Mouse (Mus musculus) bone marrow, adult 2 months (tissue): ENCODE results near the gene Pomgnt2. TPM values are rescaled to one million over a fixed set of nuclear protein-coding genes. Genes with fewer than 3 reads are reported as not detected.

Experiments
- H3K27ac ChIP-seq: fragments of 200-500 bp; 2 replicates; pipeline ENCODE4 v1.5.1; 2012; ENCODE audit warnings: low read depth, mild to moderate bottlenecking, control low read depth, inconsistent platforms, low read length; ENCODE audit not compliant: control insufficient read depth, poor library complexity, insufficient read depth
- H3K4me1 ChIP-seq: fragments of 200-500 bp; 2 replicates; pipeline ENCODE4 v1.6.1; 2011; ENCODE audit warnings: low read length; ENCODE audit not compliant: control insufficient read depth, insufficient read depth
- H3K4me3 ChIP-seq: fragments of 200-500 bp; replicated peaks from 2 replicates; pipeline ENCODE3; 2011; ENCODE audit warnings: mild to moderate bottlenecking, low read depth, low read length, control low read depth; ENCODE audit not compliant: control insufficient read depth
- CTCF ChIP-seq: fragments of 200-500 bp; IDR thresholded peaks from 2 replicates; pipeline ENCODE4 v1.5.1; 2011; ENCODE audit warnings: low read length, control low read depth; ENCODE audit not compliant: control insufficient read depth, insufficient read depth
- POLR2A ChIP-seq: fragments of 200-500 bp; IDR thresholded peaks from 2 replicates; pipeline ENCODE4 v1.6.1; 2011; ENCODE audit warnings: low read depth, mild to moderate bottlenecking, control low read depth, low read length, borderline replicate concordance; ENCODE audit not compliant: control insufficient read depth
- WGBS: fragments of 180-500 bp; shearing (Covaris S2); methylation state at CpG from one replicate; pipeline ENCODE4 v1.1.7; 2018; 5-methylcytosine and 5-hydroxymethylcytosine counted together
- polyA plus RNA-seq: library from polyadenylated mRNA; stranded (reverse); fragments of >200 nt; gene quantifications from 2 replicates; pipeline ENCODE4 v1.2.4, GENCODE M21; 2011; ENCODE audit warnings: low replicate concordance; ENCODE audit not compliant: missing spikeins, insufficient read depth, insufficient read length

Gene Pomgnt2
- polyA plus RNA-seq, 1 experiment, result 3.0 TPM

DNA sequence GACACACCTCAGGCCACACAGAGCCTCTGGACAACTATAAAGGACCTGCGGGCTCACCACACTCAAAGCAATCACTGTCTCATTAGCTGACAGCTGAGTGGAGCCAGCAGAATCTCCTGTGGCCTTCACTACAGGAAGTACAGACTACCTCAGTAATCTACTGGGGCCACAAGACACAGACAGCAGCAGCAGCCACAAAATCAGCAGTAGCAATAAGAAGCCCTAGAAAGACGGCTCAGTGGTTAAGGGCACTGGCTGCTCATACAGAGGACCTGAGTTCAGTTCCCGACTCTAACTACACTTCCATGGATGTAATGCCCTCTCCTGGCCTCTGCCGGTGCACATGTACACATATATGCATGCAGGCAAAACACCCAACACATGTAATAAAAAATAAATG, 23.4 kb upstream of the Pomgnt2 start:
- no peak overlapping the region for H3K27ac ChIP-seq
- H3K4me3 ChIP-seq, result no peak overlapping the region
- TF ChIP-seq CTCF, result no peak
- TF ChIP-seq POLR2A, result no peak
- no peaks in the 10 kb centered on the region for H3K4me1 ChIP-seq
- WGBS, result 70% methylated on average over 4 of the region's 4 CpGs

DNA sequence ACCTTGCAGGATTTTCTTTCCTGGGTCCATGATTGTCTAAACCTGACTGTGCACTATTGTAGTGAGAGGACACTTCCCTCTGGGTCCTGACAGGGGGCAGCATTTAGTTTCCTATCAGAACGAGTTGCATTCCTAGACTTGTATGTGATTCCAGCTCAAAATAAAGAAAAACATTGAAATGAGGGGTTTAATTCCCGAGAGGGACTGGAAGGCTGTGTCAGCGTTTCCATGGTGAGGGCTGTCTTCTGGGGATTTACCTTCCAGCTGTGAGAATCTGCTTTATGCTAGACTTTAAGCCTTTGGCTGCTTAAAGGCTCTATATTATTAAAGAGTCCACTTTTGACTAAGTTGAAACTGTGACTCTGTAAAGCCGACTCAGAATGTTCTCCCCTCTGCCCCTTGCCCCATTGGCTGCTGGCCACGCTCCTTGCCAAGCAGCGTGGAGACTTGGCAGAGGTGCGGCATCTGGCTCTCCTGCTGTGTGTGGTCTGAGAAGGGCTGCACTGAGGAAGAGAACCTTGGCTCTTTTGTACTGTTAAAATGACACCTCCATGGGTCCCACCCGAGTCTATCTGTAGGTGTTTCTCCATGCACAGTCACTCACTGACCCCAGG, 22.0 kb upstream of the Pomgnt2 start:
- no peak overlapping the region for H3K4me3 ChIP-seq
- WGBS, result 27% methylated on average over 8 of the region's 8 CpGs
- no peak for TF ChIP-seq POLR2A
- no peak for TF ChIP-seq CTCF
- no peaks in the 10 kb centered on the region for H3K4me1 ChIP-seq
- H3K27ac ChIP-seq, result no peak overlapping the region

DNA sequence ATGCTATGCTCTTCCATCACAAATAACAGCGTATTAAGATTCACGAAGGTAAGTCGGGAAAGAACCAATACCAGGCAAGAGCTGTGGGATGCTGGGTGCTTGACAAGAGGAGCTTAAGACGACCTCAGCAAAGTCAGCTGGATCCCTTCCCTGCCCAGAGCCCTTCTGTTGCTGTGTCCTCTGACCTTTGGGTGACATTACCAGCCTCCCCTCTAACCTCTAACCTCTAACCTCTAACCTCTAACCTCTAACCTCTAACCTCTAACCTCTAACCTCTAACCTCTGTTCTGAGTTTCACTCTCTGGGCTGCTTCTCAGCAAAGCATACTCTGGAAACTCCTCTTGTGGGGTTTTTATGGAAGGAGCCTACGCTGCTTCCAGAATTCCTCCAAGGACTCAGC, 21.2 kb upstream of the Pomgnt2 start:
- Histone ChIP-seq H3K4me1 (no peaks in the 10 kb centered on the region), H3K27ac (no peak overlapping the region), H3K4me3 (no peak overlapping the region)
- TF ChIP-seq POLR2A (no peak), CTCF (no peak)
- WGBS, result 81% methylated on average over 5 of the region's 5 CpGs

DNA sequence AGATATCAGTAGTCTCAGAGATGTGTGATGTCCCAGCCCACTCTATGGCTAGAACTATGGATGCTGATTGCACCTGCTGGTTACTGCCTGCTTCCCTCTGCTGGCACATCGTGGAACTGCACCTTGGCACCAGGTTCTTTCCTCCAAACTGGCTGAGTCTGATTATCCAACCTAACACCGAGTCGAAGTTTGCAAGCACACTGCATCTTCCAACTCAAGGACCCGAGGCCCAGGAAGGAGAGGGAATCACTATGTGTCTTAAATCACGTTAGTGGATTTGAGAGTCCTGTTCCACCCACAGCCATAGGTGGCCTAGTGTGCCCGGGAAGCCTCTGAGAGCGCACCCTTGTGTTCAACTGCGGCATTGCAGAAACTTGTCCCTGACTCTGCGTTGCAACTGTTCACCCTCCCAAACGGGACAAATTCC, 17.3 kb upstream of the Pomgnt2 start:
- 2% methylated on average over 10 of the region's 10 CpGs for WGBS
- H3K27ac ChIP-seq, result no peak overlapping the region
- H3K4me3 ChIP-seq, result no peak overlapping the region
- H3K4me1 ChIP-seq, result no peaks in the 10 kb centered on the region
- TF ChIP-seq POLR2A (no peak), CTCF (peak; percentile 82)

DNA sequence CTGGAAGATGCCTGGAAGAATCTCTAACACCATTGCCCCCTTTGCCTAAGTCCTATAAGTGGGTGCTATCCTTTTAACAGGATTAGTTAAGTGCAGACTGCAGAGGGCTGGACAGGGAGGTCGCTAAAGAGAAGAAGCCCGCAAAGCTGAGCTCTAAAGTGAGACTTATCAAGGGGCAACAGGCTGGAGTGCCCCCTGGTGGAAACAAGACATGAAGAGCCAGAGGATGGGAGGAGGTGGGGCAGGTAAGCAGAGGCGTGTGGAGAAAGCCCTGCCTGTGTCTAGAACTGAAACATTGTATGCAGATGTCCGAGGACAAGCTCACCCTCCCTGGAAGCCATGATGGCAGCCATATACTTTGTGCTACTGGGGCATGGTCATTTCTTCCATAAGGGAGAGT, 16.7 kb upstream of the Pomgnt2 start:
- no peak overlapping the region for H3K4me3 ChIP-seq
- H3K27ac ChIP-seq, result no peak overlapping the region
- no peaks in the 10 kb centered on the region for H3K4me1 ChIP-seq
- TF ChIP-seq CTCF, result no peak
- no peak for TF ChIP-seq POLR2A
- WGBS, result 46% methylated on average over 4 of the region's 4 CpGs

DNA sequence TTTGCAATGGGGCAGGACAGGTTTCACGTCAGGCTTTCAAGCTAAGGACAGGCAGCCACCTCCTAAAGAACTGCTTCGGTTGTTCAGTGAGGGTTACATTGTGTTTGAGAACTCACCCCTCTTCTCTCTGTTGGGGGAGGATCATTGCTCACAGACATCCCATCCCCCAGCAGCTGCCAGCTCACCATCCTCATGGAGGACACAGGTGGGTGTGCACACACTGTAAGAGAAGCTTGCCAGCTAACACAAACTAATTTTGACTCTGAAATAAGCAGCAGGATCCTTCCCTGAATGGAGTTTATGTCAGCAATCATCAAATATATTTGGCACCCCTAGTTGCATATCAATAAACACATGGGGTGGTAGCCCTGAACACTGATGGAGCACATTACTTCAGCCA, 15.9 kb upstream of the Pomgnt2 start:
- Histone ChIP-seq H3K4me3 (no peak overlapping the region), H3K27ac (no peak overlapping the region), H3K4me1 (no peaks in the 10 kb centered on the region)
- TF ChIP-seq POLR2A, result no peak
- no peak for TF ChIP-seq CTCF
- 70% methylated on average over 2 of the region's 2 CpGs for WGBS

DNA sequence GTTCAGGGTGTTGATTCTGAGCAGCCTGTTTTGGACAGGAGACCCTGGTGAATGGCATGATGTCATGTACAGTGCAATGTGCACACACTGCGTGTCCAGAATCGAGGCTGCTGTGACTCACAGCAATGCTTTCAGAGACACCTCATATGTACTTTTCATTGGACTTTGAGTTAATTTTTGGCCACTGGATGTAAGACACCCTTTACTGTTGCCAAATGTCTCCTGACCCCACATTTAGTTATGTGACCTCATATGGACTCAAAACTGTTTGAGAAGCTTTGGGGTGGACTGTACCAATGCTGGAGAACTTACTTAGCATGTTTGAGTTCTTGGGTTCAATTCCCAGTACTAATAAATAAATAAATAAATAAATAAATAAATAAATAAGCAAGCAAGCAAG, 13.8 kb upstream of the Pomgnt2 start:
- no peak overlapping the region for H3K4me3 ChIP-seq
- no peak for TF ChIP-seq CTCF
- TF ChIP-seq POLR2A, result no peak
- no peaks in the 10 kb centered on the region for H3K4me1 ChIP-seq
- no peak overlapping the region for H3K27ac ChIP-seq
- WGBS, result 83% methylated on average over 2 of the region's 2 CpGs

DNA sequence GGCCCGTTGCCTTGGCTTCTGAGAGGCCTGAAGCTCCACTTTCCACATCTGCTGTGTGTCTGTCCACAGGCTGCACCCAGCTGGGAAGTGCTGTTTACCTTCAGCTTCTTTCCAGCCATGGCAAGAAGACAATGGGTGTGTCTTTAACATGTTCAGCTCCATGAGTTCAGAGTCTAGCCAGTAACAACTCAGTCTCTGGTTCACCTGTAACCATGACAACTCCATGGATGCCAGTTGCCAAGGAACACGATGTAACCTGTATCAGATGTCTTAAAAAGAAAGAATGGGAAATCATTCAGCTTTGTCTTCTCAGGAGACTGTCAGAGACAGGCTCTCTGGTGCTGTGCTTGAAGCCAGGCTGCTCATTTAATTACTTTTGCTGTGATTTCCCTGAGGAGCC, 12.0 kb upstream of the Pomgnt2 start:
- Histone ChIP-seq H3K27ac (no peak overlapping the region), H3K4me3 (no peak overlapping the region), H3K4me1 (no peaks in the 10 kb centered on the region)
- TF ChIP-seq CTCF (no peak), POLR2A (no peak)
- WGBS, result 60% methylated on average over 2 of the region's 2 CpGs

DNA sequence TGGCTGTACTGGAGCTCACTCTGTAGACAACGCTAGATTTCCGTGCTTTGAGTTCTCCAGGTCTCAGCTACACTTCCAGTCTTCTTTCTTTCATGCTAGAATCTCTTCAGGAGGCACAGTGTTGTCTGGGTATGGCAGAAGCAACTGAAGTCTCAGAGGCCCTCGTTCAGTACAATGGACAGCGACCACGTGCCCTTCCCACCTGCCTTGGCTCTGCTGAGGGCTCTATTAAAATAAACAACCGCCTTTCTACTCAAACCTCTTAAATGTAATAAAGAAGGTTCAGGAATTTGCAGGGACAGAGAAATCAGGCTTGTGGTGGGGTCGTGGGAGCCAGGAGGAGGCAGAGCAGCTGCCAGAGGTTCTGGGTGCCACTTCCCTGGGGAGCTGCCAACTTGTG, 9.7 kb upstream of the Pomgnt2 start:
- TF ChIP-seq CTCF (no peak), POLR2A (no peak)
- no peaks in the 10 kb centered on the region for H3K4me1 ChIP-seq
- no peak overlapping the region for H3K27ac ChIP-seq
- H3K4me3 ChIP-seq, result no peak overlapping the region
- WGBS, result 11% methylated on average over 7 of the region's 7 CpGs
